Mouse (Mus musculus) hematopoietic stem cell, adult 5-6 weeks (primary cell): Measurements from ENCODE around the gene Col1a1. TPM values are rescaled to one million over a fixed set of nuclear protein-coding genes. Genes with fewer than 3 reads are reported as not detected.

Source experiments
- ATAC-seq, 2 experiments: fragments of 125-278 bp in 1 of 2; replicated peaks in 1 of 2; 2 replicates each; pipeline ENCODE4 v1.8.0; 2016 to 2017; ENCODE audit warnings: inconsistent platforms in 2 of 2, mild to moderate bottlenecking in 2 of 2, moderate number of reproducible peaks in 2 of 2, low read depth in 1 of 2, moderate TSS enrichment in 1 of 2; ENCODE audit not compliant: low FRiP score in 2 of 2, poor library complexity in 2 of 2, severe bottlenecking in 2 of 2, insufficient read depth in 1 of 2, low TSS enrichment in 1 of 2
- total RNA-seq: library from RNA; stranded (forward); fragments of 172-1452, 232-1000 nt; gene quantifications from 2 replicates; pipeline ENCODE4 v1.2.3, GENCODE M21; 2017

Gene Col1a1
- total RNA-seq, 1 experiment from 2014 or later = not detected

DNA sequence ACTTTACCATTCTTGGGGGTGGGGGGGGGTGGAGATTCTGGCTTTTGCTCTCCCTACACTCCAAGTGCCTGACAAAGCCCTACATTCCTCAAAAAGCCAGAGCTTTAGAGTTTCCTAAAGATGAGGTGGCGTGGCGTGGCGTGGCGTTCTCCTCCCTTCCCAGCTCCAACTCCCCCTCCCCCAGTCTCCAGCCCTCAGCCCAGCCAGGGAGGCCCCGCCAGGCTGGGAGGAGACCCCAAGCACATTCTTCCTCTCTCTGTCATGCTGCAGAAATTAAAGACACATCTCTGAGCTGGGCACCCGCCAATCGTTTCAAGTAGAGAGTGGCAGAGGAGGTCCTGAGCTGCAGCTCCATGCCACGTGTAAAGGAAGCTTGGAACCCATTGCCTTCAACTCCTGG lies 2.4 kb upstream of the Col1a1 start:
- no peak for ATAC-seq

DNA sequence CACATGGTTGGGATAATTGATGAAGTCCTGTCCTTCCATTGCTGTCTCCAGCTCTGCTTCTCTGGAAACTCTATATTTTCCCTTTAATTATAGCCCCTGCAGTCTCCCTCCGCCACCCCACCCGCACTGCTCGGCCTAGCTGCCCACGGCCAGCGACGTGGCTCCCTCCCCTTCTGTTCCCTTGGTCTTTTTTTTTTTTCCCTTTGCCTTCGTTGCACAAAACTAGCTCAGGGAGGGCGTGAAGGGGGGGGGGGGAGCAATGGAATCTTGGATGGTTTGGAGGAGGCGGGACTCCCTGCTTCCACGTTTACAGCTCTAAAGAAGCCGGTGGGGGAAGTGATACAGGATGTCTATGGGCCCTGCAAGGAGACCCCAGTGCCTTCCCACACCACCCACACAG lies 1.5 kb upstream of the Col1a1 start:
- no peak for ATAC-seq

DNA sequence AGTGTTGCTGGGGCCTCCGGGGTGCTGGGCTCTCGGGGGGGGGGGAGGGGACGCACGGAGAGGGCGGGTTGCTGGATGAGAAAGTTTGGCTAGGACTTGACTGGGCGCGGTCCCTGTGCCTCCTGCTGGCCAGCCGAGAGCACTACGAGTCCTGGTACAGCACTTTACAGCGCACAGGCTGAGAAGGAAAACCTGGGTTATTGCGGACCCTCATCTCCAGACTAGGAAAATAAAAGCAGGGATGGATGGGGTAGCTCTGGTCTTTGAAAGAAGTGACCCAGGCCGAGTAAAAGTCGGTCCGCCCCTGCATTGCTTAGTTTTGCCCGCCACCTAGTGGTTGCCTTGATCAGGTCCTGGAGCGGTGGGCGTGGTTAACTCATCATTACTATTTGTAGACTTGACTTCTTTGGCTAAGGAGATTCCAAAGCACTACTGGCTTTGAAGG lies 849 bp downstream of the Col1a1 start:
- peak; percentile 82 to 88 for ATAC-seq

DNA sequence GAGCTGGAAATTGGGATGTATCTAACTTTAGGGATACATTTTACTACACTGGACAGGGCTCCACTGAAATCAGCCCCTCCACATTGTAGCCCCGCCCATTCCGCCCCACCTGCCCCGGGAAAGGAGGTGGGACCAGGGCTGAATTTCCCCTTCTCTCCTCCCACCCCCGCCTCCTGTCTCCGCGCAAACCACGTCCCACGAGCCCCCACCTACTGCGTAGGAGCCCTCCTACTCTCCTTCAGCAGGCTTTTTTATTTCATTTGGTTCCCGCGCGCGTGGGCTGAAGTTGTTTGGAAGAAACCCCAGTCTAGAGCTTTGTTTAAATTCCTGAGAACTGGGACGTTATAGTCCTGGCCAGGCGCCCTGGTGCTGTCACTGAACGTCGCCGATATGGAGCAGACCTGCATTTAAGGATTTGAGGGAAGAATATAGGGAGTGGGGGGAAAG lies 1.3 kb downstream of the Col1a1 start:
- ATAC-seq = peak; percentile 39 to 51; a peak in 2 of 4 replicates

DNA sequence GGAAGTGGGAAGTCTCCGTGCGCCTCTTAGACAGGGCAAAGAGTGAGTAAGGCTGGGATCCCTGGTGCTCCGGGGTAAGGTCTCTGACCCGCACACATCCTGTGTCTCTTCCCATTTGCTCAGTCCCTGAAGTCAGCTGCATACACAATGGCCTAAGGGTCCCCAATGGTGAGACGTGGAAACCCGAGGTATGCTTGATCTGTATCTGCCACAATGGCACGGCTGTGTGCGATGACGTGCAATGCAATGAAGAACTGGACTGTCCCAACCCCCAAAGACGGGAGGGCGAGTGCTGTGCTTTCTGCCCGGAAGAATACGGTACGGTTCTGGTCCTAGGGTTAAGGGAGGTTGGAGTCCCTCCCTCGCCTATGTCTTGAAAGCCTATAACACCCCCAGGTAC lies 1.8 kb downstream of the Col1a1 start:
- ATAC-seq = no peak

DNA sequence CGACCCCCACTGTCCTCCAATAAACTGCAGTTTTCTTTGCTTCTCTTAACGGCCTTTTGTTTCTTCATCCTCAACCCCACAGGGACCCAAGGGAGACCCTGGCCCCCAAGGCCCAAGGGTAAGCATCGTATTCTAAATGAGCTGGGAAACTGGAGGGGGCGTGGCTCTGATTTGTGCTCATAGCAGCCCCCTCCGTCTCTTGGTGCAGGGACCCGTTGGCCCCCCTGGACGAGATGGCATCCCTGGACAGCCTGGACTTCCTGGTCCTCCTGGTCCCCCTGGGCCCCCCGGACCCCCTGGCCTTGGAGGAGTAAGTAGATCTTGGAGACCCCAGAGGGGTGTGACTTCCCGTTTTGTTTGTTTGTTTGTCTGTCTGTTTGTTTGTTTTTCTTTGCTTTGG lies 2.3 kb downstream of the Col1a1 start:
- ATAC-seq = no peak

DNA sequence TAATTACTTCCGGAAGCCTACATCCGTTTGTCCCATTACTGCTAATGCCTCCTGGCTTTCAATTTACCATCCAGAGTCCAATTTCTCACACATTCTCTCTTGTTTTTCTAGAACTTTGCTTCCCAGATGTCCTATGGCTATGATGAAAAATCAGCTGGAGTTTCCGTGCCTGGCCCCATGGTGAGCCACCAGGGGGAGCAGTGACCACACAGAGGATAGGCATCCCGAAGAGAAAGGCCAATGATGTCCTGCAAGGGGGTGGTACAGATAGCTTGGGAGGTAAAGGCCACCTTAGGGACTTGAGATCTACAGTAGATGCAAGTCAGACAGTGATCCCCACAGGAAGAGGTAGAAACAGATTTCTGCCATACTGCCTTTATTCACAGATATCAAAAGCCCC lies 3.3 kb downstream of the Col1a1 start:
- ATAC-seq = peak in 1 of 2 experiments; percentile 39; a peak in 1 of 4 replicates

DNA sequence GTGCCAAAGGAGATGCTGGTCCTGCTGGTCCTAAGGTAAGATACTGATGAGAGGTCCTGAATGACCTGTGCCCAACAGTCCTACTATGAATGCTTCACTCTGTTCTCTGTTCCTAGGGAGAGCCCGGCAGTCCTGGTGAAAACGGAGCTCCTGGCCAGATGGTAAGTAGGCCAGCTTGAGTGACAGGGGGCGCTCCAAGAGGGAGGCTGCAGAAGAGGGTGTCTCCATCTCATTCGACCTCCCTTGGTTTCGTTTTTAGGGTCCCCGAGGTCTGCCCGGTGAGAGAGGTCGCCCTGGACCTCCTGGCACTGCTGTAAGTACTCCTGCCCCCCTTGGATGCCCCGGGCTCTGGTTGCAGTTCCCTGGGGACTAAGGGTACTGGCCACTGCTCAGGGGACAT lies 5.1 kb downstream of the Col1a1 start:
- no peak for ATAC-seq

DNA sequence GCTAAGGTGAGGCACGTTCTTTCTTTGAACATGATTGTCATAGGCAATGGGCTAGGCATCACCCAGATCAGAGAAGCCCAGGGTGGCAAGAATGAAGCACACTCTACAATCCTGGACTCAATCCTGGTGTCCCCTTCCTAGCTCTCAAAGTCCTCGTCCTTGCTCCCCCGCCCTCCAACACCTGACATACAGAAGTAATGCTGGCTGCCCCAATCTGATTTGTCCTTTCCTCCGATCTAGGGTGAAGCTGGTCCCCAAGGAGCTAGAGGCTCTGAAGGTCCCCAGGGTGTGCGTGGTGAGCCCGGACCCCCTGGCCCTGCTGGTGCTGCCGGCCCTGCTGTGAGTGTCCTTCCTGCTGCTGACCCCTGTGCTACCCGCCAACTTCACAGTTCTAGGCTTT lies 5.8 kb downstream of the Col1a1 start:
- no peak for ATAC-seq

DNA sequence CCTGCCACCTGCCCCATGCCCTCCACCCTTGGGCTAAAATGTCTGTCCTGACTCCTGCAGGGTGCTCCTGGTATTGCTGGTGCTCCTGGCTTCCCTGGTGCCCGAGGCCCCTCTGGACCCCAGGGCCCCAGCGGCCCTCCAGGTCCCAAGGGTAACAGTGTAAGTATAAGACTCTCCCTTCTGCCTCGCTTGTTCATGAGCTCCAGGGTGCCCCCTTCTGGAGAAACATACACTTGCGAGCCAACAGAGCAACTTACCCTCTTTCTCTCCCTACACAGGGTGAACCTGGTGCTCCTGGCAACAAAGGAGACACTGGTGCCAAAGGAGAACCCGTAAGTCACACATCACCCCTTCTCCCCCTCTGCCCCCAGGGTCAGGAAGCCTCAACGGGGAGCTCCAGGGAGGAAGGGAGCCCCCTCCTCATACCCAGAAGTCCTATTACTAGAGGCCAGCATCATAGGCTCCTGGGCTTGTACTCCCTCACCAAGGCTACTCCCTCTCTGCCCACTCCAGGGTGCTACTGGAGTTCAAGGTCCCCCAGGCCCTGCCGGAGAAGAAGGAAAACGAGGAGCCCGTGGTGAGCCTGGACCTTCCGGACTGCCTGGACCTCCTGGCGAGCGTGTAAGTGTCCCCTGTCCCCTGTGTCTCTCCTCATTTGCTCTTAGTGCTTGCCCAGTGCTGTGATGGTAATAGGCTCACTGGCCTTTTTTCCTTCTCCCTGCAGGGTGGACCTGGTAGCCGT lies 6.4 kb downstream of the Col1a1 start:
- ATAC-seq = 0 out of 4 replicates have a peak, but pooled peaks have one; percentile 24 to 25

DNA sequence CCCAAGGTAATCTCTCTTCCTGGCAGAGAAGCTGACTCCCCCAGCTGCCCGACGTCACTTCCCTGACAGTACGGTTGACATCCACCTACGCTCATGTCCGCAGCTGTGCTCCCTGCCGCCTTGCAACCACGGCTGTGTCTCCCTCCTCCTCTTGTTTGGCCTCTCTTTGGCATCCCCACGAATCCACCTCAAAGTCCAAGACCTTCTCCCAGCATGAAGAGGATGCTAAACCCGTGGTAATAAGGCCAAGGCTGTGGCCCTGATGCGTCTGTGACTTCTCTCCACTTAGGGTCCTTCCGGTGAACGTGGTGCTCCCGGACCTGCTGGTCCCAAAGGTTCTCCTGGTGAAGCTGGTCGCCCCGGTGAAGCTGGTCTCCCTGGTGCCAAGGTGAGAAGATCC lies 7.0 kb downstream of the Col1a1 start:
- ATAC-seq = no peak

DNA sequence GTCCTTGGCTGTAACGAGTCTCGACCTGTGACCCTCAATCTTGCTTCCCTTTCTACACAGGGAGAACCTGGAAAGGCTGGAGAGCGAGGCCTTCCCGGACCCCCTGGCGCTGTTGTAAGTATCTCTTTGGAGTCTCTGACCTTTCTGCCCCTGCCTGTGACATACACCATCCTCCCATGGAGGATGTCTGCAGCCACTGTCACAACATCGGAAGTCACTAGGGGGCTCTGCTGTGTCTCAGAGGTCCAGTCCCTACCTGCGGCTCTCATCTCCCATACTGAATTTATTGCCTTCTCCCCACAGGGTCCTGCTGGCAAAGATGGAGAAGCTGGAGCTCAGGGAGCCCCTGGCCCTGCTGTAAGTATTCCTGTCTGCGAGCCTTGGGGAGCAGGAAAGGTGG lies 8.3 kb downstream of the Col1a1 start:
- no peak for ATAC-seq

DNA sequence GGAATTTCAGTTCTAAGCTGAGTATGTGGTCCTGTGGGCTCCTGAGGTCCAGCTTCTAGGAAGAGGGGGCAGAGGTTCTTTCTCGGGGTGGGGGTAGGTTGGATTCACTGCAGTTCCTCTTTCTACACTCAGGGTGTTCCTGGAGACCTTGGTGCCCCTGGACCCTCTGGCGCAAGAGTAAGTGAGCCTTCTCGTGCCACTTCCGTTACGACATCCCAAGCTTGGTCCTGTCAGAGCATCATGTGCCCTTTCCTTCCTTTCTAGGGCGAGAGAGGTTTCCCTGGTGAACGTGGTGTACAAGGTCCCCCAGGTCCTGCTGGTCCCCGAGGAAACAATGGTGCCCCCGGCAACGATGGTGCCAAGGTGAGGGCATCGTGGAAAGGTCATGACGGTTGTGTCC lies 9.2 kb downstream of the Col1a1 start:
- ATAC-seq = peak in 1 of 2 experiments; percentile 65; a peak in 2 of 4 replicates

DNA sequence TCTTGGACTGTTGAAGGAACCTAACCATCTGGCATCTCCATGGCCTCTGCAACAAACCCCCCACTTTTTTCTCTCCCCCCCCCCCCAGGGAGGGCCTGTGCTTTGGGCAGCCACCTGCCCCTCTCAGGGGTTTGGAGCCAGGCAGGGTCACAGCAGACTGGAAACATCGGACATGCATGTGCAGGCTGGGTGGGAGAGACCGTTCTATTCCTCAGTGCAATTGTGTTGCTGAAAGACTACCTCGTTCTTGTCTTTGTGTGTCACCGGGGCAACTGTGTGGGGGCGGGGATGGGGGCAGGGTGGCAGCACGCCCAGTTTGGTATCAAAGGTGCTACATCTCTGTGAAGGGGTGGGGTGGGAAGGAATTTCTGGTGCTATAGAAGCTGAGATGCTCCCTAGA lies 16.1 kb downstream of the Col1a1 start:
- ATAC-seq = no peak

DNA sequence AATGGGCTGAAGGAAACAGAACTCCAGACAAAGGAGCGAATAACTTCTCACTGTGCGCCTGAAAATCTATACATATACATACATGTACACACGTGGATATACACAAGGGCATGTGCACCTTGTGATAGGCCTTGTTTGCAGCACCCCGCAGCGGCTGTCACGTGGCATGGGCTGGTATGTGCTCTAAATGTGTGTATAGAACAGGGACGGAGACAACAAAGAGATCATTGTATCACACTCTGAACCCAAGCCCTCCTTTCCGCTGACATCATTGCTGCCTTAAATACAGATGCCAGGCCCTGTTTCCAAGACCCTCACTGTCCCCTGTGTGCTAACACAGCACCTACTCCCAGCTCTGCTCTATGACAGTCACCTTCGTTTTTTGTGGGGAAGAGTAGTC lies 19.1 kb downstream of the Col1a1 start:
- no peak for ATAC-seq

DNA sequence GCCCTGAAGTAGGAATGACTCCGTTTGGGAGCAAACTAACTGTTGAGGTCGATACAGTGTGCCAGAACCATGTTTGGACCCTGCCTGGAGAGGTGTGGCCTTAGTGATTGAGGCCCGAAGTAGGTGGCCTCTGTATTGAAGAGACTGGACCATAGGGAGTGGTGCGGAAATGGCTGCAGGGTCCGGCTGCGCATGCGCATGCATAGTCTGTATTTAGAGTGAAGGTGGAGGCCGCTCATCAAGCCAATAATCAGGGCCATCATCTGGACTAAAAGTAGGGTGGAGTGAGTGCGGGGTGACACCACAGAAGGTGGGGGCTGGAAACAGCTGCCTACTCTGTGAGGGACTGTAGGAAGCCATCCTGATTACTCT lies 21.7 kb downstream of the Col1a1 start:
- ATAC-seq = no peak

DNA sequence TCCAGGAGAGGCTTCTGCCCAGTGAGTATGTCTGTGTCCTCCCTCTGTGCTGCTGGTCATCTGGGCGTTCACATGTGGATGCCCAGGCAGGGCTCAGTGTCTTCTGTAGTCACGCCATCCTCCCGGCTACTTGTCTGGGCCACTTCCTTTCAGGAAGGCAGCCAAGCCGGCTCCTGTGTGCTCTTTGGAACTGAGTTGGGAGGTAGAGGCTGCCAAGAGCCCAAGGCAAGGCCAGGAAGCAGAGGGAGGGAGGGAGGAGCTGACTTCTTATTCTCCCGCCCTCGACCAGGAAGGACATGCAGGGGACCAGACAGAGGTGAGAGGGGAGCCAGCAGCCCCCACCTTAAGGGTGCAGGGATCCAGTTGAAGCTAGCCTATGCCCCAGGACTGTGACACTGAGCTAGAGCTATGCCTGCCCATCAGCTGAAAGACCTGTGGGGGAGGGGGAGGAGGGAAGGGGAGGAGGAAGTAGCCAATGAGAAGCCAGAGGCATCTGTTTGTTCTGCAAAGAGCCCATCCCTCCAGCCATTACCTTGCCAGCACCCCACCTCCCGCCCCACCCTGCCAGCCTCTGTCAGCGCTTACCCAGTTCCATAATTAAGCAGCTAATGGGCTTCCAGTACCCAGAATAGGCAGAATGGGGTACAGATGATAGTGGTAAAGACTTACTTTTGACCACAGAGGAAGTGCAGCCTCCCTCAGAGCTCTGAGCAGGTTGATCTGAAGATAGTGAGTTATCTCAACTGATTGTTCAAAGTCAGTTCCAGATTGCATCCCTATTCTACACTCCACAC lies 22.2 kb downstream of the Col1a1 start:
- peak; percentile 29 to 42 for ATAC-seq

DNA sequence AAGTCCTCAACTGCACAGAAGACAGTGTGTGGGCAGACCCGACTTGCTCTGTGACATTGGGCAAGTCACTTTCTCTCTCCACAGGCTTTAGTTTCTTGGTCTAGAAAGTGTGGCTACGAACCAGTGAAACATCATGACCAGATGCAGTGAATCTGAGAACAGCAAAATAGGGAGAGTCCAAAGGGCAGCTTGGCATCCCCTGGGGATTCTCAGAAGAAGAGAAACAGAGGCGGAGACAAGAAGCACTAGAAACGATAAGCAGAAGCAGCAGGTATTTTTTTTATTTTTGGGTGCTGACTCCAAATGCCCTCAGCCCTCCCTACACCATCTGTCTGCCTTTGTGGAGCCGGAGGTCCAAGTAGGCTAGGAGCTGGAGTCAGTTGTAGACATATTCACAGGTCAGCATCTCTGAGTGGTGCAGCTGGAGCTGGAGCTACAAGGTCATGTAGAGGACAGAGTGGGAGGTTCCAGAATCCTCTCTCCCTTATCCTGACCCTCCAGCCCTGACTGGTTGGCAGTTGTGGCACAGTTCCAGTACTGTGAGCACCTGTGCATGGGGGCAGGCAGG lies 26.6 kb downstream of the Col1a1 start:
- ATAC-seq = no peak
